Mouse (Mus musculus) heart, postnatal 0 days (tissue): Measurements from ENCODE around the gene Fbxl5.

ENCODE experiments used
- CTCF ChIP-seq: IDR thresholded peaks from 2 replicates; pipeline ENCODE4 v1.5.1; 2016; ENCODE audit warnings: antibody characterized with exemption, control low read depth, low read depth
- EP300 ChIP-seq: IDR thresholded peaks from 2 replicates; pipeline ENCODE4 v1.6.1; 2016; ENCODE audit warnings: antibody characterized with exemption, low read depth

DNA sequence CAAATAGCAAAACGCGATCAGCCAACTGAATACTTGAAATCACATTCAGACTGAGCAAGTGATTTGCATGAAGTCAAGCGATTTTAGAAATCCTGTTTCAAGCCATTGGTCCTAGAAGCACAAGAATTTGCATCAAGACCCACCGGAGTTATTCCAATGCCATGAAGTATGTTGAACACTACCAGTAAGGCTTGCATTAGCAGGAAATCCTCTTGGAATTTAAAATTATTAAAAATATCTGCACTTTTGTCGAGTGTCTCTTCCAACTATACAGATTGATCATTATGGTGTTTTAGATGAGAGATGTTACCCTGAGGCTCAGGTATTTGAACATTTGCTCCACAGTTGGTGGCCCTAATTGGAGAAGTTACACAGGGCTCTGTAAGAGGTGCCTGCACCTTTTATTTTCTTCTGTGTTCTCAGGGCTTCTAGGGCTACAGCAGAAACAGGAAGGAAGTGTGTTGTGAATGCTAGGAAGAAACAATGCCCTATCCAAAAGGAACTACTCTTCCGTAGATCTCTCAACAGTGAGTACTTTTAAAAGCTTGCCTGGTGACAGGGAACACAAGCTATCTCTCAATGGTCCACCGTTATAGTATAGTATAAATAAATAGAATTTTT lies 32.5 kb upstream of the Fbxl5 start:
- TF ChIP-seq CTCF = no peak
- no peak for TF ChIP-seq EP300
